Mouse (Mus musculus) stomach, postnatal 0 days (tissue): Measurements from ENCODE around the gene Epb41l5.

Source experiments
- CTCF ChIP-seq: IDR thresholded peaks from 2 replicates; pipeline ENCODE4 v1.5.1; 2016; ENCODE audit warnings: antibody characterized with exemption, low read depth, mild to moderate bottlenecking, moderate library complexity
- EP300 ChIP-seq: optimal IDR thresholded peaks from 2 replicates; pipeline ENCODE3; 2016; ENCODE audit warnings: antibody characterized with exemption

GRCm38 (mm10) chr1:119555651-119556050 lies 93.1 kb downstream of the Epb41l5 start:
- no peak for TF ChIP-seq CTCF
- TF ChIP-seq EP300: no peak
